Mouse (Mus musculus) fibroblast of lung, adult 2 months (primary cell): ENCODE measurements around the gene Dnah2.

ENCODE experiments used
- DNase-seq: peaks from one replicate; pipeline ENCODE4 v3.0.0-alpha.2; 2011; ENCODE audit warnings: low read depth

Dnah2 gene

DNA sequence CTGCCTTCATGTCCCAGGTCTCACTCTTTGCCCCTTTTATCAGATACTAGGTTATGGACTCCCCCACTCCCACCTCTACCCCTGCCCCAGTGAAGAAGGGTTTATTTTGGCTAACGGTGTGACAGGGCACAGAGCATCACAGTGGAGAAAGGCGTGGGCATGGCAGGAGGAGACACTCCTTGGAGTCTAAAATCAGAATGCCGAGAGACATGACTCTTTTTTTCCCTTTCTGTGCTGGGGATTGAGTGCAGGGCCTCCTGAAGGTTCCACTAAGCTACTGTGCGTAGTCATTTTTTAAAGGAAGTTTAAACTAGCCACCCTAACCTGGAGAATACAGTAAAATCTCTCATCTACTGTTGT is 20.9 kb downstream of the Dnah2 start:
- no peak for DNase-seq

DNA sequence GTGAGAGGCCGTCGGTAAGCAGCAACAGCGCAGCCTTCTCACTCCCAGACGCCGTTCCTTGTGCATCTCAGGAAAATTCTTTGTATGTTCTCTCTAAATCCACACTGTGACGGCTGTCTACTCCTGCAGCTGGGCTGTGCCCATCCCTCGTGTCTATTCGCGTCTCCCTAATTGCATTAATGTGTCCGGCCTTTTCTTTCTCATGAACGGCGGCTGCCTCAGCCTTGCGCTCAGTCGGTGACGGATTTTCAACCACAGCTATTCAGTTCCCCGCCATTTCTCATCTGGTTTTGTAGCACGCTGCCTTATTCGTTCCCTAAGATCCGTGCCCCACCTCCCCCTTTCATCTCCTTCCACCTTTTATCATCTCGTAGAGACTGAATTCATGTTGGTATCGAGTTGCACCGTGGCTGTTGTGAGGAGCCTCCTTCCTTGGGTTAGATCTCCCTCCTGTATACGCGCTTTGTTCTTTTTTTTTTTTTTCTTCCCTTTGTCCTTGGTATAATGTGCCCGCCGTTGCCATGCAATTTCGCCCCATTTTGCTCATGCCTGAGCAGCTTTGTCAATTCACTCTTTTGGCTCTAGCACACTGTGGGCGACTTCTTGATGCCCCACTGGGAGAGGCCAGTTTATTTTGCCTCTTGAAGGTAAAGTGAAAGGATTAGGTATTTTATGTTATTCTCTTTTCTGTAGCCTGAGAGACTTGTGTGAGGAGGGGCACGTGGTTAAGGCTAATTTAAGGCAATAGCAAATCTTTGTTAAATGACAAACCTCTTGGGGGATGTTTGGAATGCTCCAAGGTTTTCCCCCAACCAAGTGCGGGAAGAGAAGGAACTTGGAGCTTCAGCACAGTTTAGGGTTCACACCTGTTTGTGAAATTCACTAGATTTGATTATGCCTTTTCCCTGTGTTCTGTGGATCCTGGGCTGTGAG is 21.5 kb downstream of the Dnah2 start:
- no peak for DNase-seq

DNA sequence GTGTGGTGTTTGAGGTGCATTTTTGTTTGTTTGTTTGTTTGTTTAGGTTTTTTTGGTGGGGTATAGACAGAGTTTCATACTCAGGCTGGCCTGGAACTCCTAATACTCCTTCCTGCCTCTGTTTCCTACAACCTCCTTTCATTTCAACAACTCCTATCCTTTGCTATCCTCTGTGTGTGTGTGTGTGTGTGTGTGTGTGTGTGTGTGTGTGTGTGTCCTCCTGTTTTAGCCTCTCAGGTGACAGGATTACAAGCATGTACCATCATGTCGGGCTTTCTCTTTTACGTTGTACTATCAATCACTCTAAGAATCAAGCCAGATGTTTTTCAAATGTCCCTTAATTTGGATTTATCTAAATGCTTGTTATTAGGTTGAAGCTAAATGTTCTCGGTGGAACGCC is 22.3 kb downstream of the Dnah2 start:
- DNase-seq: no peak

DNA sequence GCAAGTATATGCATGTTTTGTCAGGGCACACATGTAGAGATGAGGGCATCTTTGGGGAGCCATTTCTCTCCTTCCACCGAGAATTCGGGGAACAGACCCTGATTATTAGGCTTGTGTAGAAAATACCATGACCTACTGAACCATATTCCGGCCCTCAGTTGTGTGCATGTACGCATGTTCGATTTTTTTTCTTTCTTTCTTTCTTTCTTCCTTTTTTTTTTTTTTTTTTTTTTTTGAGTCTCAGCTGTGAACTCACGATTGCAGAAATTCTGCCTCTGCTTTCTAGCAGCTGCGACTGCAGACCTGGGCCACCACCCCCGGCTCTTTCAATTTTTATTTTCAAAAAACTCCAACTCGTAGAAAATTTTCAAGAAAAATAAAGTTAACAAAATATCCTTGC is 23.2 kb downstream of the Dnah2 start:
- DNase-seq: no peak

DNA sequence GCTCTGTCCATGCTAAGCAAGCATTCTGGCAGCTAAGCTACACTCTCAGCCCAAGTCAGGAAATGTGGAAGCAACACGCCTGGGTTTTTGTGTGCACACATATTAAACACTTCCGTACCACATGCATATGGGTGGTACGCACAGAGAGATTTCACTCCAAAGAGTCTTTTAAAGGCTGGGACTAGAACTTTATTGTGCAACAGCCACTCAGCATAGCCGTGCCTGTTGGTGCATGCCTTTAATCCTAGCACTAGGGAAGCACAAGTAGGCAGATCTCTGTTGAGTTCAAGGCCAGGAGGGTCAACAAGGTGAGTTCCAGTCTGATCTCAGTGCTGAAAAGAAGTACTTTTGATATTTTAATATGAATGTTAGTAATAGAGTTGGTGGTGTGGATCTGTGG is 25.3 kb downstream of the Dnah2 start:
- DNase-seq: no peak

DNA sequence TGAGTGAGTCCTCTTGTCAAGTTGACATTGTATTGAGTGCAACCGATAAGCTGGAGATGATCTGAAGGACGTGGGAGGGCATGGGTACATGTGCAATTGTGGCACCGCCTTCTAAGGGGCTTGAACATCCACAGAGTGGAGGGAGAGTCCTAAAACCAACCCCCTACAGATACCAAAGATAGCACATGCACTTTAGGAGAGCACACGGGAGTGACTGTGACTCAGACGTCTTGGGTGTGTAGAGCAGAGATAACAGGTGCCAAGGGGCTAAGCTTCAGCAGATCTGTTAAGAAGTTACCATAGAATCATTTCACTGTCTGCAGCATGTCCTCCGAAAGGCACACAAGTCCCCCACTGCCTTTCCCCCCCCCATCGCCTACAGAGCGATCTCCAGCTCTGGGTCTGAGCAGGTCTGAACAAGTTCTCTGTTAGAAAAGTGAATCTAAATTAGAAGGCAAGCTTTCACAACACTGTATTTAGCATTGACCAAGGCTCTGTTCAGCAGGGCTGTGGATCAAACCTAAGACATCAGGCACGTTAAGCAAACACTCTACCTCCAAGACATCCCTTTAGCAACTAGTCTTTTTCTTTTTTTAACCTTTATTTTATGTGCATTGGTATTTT is 27.3 kb downstream of the Dnah2 start:
- DNase-seq: no peak

DNA sequence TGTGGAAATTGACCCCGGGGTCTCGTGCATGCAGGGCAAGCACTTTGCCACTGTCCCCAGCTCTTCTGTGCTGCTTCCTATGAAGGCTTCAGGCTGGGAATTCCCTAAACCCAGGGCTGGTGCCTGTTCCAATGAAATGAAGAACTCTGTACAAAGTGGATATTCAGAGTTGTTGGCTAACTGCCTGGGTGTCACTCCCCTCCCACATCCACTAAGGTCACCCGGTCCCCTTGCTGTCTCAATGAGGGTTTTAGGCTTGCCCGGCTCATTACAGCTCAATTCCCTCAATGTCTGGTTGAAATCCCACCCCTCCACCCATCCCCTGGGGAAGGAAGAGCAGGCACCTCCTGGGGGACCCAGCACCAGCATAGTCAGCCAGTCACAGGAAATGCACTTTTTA is 28.9 kb downstream of the Dnah2 start:
- DNase-seq: no peak

DNA sequence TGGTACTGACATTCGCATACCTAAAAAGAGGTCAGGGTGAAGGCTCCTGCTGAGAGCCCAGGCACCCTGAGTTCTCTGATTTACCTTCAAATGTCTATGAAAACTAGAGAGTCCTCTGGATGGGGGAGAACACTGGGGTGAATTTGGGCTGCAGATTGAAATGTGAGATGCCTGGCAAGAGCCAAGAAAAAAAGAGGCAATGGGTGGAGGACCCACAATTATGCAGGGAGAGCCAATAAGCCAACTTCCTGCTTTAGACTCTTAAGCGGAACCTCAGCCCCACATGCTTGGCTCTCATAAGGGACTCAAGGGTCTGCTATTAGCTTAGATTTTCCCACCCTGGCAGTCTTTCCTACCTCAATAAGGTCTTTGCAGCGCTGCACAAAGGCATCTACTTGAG is 32.2 kb downstream of the Dnah2 start:
- no peak for DNase-seq

DNA sequence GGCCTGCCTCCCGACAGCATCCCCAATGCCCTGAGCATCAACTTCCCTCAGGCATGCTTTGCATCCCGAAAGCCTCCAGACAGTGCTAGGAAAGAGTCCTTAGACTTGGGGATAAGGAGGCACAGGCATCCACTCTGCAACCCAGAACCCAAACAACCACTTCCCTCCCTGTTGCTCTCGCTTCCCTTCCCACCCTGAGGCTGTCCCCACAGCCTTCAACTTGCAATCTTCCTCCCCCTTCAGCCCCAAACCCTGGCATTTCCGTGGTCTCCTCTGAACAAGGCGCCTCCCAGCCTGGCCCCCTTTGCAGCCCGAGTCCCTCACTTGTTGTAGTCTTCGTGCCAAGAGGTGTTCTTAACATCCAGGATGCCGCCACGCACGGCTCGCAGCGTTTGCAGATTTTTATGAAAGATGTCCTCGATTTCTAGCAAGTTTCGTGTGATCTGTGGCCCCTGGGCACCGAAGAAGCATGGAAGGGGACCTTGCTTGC is 32.7 kb downstream of the Dnah2 start:
- DNase-seq: no peak

DNA sequence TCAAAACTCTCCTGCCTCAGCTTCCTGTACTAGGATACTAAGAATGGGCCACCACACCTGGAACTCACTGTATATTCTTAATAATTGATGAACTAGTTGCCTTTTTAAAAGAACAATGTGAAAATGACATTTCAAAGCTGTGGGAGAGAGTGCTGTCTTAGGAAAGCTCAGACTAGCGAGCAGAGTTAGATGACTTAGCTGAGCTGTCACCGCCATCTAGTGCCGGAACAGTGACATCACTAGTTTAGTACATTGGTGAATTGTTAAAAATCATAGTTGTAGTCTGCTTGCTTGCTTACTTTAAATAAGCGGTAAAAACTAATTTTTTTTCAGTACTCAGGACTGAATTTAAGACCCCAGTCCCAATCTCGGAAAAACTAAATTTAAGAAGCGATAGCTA is 35.1 kb downstream of the Dnah2 start:
- DNase-seq: peak; percentile 27

DNA sequence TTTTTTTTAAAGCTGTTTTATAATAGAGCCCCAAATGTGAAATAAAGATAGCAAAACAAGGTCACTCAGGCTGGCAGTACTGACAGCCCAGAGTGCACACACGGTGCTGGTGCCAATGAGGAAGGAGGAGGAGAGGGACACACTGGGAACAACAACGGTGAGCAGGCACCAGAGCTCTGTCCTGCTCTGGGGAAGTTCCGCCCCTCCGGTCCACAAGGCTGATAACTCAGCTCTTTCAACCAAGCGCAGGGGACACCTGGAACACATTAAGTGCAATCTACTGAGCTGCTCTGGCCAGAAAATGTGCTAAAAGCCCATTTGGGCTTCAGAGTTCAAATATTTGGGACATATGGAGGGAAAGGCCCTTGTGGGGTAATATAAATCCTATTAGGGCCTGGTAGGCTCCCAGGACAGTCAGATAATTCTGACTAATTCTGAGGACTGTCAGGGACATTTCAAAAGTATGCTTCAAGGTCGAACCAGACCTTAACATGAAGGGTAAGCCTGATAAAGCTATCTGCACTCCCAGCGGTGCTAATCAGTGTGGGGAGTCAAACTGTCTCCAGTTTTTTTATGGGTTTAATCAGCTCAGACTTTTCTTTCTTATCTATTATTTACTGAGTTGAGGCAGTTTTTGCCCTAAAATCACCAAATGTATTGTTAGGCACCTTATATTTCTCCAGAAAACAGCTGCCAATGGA is 38.0 kb downstream of the Dnah2 start:
- no peak for DNase-seq

DNA sequence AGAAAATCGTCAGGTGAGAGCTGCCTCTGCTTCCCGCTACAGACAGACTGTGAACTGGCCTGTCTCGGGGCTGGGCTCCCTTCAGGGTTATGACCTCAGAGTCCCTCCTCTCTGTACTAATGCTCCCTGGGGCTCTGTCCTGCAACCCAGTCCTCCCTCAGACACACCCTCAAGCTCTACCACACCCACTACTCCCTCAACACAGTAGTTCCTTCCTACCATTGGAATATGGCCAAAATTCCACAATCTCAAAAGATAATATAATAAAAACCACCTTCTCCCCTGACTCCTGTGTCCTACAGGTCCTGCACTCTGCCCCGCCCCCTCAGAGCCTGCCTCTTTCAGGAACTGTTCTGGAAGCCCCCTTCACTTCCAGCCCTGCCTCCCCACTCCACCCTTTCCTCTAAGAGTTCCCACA is 45.0 kb downstream of the Dnah2 start:
- DNase-seq: no peak

DNA sequence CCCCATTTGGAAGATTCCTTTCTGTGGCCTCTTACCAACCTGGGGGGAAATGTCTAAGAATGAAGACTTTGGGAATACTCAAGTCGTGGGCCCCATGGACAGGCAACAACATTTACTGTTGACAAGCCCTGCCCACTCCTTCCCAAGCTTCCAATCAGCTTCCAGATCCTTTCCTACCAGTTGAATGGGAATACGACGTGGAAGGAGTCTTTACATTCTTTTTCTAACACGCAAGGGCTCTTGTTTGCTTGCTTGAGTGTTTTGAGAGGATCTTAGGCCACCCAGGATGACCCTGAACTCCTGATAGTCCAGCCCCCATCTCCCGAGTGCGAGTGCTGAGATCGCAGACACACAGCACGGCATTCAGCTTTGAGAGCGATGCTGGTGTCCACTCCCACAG is 47.4 kb downstream of the Dnah2 start:
- no peak for DNase-seq

DNA sequence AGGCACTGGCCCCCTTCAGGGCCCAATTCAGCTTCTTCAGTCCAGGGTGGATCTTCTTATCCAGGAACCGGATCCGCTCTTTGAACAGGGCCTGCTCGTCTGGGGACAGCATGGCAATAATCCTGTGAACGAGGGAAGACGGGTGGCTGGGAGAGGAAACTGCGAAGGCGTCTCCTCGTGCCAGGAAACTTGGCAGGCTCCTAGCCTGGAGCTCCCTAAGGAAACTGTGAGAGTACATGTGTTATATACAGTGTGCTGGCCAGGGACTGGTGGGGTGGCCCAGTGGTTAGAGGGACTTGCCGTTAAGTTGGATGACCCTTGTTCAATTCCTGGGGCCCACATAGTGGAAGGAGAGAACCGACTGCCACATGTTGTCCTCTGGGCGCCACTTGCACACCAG is 49.8 kb downstream of the Dnah2 start:
- no peak for DNase-seq

DNA sequence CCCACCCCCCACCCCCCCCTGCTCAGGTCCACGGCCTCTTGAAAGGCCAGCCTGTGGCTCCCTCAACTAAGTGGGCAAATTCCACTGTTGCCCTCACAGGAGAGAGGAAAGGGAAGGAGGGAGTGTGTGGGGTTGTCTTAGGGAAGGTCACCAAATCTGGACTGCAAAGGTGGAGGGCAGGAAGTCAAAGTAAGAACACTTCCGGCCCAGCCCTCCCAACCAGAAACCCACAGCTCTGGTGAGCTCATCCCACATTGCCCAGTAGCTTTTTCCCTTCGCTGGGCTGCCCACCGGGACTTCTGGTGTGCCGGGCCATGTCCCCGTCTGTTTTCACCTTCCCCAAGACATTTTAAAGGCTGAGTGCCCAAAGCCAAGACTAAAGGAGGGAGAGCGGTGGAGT is 57.2 kb downstream of the Dnah2 start:
- DNase-seq: no peak

DNA sequence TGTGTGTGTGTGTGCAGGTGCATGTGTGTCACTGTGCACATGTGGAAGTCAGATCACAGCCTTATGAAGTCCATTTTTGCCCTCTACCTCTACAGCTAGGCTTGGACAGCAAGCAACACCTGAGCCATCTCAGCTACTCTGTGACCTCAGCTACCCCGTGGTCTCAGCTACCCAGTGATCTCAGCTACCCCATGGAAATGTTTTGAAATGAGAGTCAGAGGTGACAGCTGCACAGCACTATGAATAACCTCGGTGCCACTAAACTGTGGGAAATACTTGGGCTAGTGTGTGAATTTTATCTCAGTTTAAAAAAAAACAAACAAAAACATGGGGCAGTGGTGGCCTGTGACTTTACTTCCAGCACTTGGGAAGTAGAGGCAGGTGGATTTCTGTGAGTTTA is 58.0 kb downstream of the Dnah2 start:
- DNase-seq: no peak

DNA sequence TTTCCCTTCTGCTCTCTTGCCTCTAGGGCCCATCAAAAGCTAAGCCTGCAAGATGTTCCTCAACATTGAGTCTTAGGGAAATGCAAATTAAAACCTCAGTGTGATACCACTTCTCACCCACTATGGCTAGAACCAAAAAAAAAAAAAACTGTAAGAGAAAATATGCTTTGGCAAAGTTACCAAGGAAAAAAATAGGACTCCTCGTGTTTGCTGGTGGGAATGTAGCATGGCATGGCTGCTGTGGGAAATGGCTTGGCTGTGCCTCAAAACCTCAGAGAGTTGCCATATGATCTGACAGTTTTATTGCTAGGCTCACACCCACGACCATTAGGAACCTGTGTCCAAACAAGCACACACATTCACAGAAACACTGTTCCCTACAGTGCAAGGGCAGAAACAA is 61.4 kb downstream of the Dnah2 start:
- no peak for DNase-seq

DNA sequence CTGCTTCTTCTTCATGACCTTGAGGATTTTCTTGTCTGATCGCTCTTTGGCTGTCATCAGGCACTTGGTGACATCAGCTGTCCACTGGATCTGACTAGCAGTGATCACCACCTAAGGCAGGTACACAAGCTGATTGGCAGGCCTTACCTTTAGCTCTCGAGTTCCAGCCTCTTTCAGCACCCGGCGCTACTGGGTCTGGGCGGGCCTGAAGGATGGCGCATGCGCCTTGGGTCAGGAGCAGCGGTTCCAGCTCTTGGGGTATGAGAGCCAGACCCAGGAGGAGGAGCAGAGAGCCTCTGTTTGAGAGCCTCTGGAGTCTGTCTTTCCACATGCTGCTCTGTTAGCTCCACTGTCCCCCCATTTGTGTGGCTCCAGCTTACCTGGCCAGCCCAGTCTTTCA is 71.3 kb downstream of the Dnah2 start:
- no peak for DNase-seq

DNA sequence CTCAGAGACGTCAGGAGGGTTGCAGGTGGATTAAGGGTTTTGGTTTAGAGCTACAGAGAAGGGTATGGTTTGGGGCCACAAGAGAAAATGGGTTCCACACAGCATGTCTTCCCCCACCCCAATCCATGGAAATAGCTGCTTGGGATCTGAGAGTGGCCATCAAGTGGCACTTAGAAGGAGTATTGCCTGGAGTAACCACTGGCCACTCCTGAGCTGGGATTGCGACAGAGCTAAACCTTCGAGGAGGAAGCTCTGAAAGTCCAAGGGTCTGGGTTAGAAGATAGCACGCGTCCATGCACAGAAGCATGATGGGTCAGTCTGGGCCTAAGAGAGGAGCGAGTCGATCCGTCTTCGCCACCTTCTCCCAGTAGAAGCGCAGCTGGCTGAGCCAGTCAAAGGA is 72.1 kb downstream of the Dnah2 start:
- no peak for DNase-seq

DNA sequence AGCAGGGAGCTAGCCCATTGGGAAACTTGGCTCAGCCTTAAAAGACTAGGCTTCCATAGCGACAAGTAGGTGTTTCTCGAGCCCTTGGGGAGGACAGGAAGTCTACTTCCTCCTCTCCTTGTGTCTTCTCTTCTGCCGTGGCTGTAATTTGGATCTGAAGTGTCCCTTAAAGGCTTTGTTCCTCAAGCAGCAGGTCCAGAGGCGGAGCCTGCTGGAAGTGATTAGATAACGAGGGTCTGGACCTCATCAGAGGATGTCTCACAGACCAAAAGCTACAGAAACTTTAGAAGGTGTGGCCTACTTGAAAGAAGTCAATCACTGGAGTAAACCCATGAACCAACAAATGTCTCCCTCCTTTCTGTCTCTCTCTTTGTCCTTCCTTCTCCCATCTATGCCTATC is 74.2 kb downstream of the Dnah2 start:
- DNase-seq: no peak

DNA sequence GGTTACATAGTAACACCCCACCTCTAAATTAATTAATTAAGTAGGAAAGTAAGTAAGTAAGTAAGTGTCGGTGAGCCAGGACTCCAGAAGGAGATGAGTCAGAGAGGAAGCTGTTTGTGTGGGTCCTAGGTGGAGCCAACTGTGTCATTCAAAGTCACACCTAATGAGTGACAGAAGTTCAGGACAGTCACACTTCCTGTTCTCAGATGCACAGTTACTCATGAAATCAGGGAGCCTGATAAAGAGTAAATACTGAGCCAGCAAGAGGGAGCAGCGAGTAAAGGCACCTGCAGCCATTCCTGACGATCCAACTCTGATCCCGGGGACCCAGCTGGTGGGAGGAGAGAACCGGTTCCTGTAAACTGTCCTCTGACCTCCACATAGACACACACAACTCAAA is 76.2 kb downstream of the Dnah2 start:
- no peak for DNase-seq

DNA sequence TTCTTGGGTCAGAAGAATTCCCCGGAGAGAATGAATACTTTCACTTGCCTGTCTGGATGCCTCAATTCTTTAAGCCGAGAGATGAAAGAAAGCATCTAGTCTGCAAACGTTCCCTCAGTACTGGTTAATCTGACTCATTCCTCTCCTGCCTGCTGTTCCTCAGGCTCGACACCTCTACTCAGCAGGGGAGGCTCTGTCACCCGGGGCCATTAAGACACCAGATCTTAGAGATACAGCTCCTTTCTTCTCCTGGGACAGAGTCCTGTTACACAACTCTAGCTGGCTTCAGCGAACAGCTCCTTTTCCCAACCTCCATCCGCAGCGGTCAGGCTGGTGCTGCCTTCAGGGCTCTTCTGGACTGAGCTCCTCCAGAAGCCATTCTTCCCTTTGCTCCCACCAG is 77.4 kb downstream of the Dnah2 start:
- no peak for DNase-seq

DNA sequence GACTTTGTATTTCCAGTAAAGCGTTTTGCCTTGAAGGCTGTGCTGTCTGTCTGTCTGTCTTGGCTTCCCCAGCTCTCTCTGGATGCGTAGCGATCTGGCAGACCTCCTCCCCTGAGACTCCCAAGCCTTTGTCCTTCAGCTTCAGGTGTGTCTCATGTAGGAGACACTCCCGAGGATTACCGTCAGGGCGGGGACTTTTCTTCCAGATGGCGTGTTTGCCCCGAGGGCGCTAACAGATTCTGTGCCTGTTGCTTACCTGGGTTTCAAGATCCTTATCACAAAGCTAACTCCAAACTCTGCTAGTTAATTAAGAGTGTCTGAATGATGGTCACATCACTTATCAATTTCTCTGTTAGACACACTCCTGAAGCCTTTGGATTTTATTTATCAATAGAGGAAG is 79.6 kb downstream of the Dnah2 start:
- no peak for DNase-seq
